Mouse (Mus musculus) right cerebral cortex, adult 2 months (tissue): ENCODE results near the gene Thap4.
A peak's percentile ranks its signal among the peaks of the same experiment; 100 is the strongest.
"Not testable (repeated sequence)": the region's sequence is repeated elsewhere in the genome, so short reads cannot be mapped to it uniquely, and the experiment has no call there.

Experiments
- DNase-seq, 2 experiments: peaks; one replicate each; pipeline ENCODE4 v3.0.0; 2021 to 2022; ENCODE audit warnings: low spot score in 2 of 2

The Thap4 gene

GRCm38 (mm10) chr1:93691106-93691505, 63.6 kb downstream of the Thap4 start:
- DNase-seq, result peak in 1 of 2 experiments; percentile 24

GRCm38 (mm10) chr1:93689901-93690496, 64.7 kb downstream of the Thap4 start:
- DNase-seq, result no peak

GRCm38 (mm10) chr1:93688154-93688553, 66.5 kb downstream of the Thap4 start:
- DNase-seq, result no peak

- no peak for DNase-seq
Observed at GRCm38 (mm10) chr1:93686961-93687320, 67.7 kb downstream of the Thap4 start.

GRCm38 (mm10) chr1:93686245-93686960, 68.3 kb downstream of the Thap4 start:
- peak; percentile 53 to 63 for DNase-seq

- peak; percentile 51 to 58 for DNase-seq
Observed at GRCm38 (mm10) chr1:93685401-93686244, 69.0 kb downstream of the Thap4 start, which contains the start of gene Bok. Bok (plus strand) TSS chr1:93685660.

GRCm38 (mm10) chr1:93679889-93680568, 74.6 kb downstream of the Thap4 start:
- no peak for DNase-seq

- no peak for DNase-seq
Observed at GRCm38 (mm10) chr1:93678386-93678785, 76.3 kb downstream of the Thap4 start.

- no peak for DNase-seq
Observed at GRCm38 (mm10) chr1:93672682-93673081, 82.0 kb downstream of the Thap4 start.

- no peak for DNase-seq
Observed at GRCm38 (mm10) chr1:93669941-93670340, 84.7 kb downstream of the Thap4 start.

GRCm38 (mm10) chr1:93668791-93669548, 85.7 kb downstream of the Thap4 start:
- DNase-seq, result peak; percentile 55 to 58

- DNase-seq, result no peak
Observed at GRCm38 (mm10) chr1:93667760-93668400, 86.8 kb downstream of the Thap4 start.

GRCm38 (mm10) chr1:93658559-93658958, 96.1 kb downstream of the Thap4 start, which contains the start of gene Stk25:
Stk25 (minus strand) TSS chr1:93658659.
- DNase-seq, result not testable (repeated sequence)

- DNase-seq, result no peak
Observed at GRCm38 (mm10) chr1:93657025-93657360, 97.7 kb downstream of the Thap4 start.

- DNase-seq, result no peak
Observed at GRCm38 (mm10) chr1:93656325-93657024, 98.2 kb downstream of the Thap4 start.

GRCm38 (mm10) chr1:93654798-93655197, 99.9 kb downstream of the Thap4 start:
- no peak for DNase-seq

- DNase-seq, result no peak
Observed at GRCm38 (mm10) chr1:93654275-93654674, 100.4 kb downstream of the Thap4 start.
